Mouse (Mus musculus) yolk sac, embryonic 10.5 days (tissue): ENCODE data around the gene Vwf.
A peak's percentile ranks its signal among the peaks of the same experiment; 100 is the strongest.

ENCODE experiments used
- DNase-seq: peaks from one replicate; pipeline ENCODE4 v3.0.0-alpha.2; 2017; ENCODE audit warnings: low spot score

Gene Vwf

GRCm38 (mm10) chr6:125546474-125546873 is at the start of gene Vwf:
Vwf (plus strand) TSS chr6:125546774.
- no peak for DNase-seq

- DNase-seq = no peak
These were observed 48.5 kb upstream of the Vwf start for GRCm38 (mm10) chr6:125498062-125498461.

GRCm38 (mm10) chr6:125503186-125503802 is 43.3 kb upstream of the Vwf start:
- no peak for DNase-seq

GRCm38 (mm10) chr6:125504622-125505355 is 41.8 kb upstream of the Vwf start:
- peak; percentile 64 for DNase-seq

- DNase-seq = no peak
These were observed 40.1 kb upstream of the Vwf start for GRCm38 (mm10) chr6:125506427-125506826.

GRCm38 (mm10) chr6:125509783-125510182 is 36.8 kb upstream of the Vwf start:
- no peak for DNase-seq

GRCm38 (mm10) chr6:125510645-125511044 is 35.9 kb upstream of the Vwf start:
- no peak for DNase-seq

- DNase-seq = no peak
These were observed 35.4 kb upstream of the Vwf start for GRCm38 (mm10) chr6:125511196-125511595.

GRCm38 (mm10) chr6:125512950-125513596 is 33.5 kb upstream of the Vwf start:
- peak; percentile 60 for DNase-seq

GRCm38 (mm10) chr6:125515503-125516315 is 30.9 kb upstream of the Vwf start:
- DNase-seq = peak; percentile 87

- no peak for DNase-seq
These were observed 24.9 kb upstream of the Vwf start for GRCm38 (mm10) chr6:125521558-125522193.

GRCm38 (mm10) chr6:125524027-125524426 is 22.5 kb upstream of the Vwf start:
- DNase-seq = no peak

- DNase-seq = no peak
These were observed 20.5 kb upstream of the Vwf start for GRCm38 (mm10) chr6:125526066-125526465.

- DNase-seq = no peak
These were observed 17.9 kb upstream of the Vwf start for GRCm38 (mm10) chr6:125528614-125529200.

- DNase-seq = no peak
These were observed 17.1 kb upstream of the Vwf start for GRCm38 (mm10) chr6:125529479-125529878.

- DNase-seq = no peak
These were observed 13.4 kb upstream of the Vwf start for GRCm38 (mm10) chr6:125533104-125533650.

GRCm38 (mm10) chr6:125534990-125535389 is 11.6 kb upstream of the Vwf start:
- DNase-seq = no peak

GRCm38 (mm10) chr6:125538469-125538868 is 8.1 kb upstream of the Vwf start:
- DNase-seq = no peak

- DNase-seq = no peak
These were observed 7.2 kb upstream of the Vwf start for GRCm38 (mm10) chr6:125539423-125539822.

GRCm38 (mm10) chr6:125540199-125540598 is 6.4 kb upstream of the Vwf start:
- no peak for DNase-seq

GRCm38 (mm10) chr6:125540826-125541225 is 5.7 kb upstream of the Vwf start:
- no peak for DNase-seq
